In the genomic region with DNA sequence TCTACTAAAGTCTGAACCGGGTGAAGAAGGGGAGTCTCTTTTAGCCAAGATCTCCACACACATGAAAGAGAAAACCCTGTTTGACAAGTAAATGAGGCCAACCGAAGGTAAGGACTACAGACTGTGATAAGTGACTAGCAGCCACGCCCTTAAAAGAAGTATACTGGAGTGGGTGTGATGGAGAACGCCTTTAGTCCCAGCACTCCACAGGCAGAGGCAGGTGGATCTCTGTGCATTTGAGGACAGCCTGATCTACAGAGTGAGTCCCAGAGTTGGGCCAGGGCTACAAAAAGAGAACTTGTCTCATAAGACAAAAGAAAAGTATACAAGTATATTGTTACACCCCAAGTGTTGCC, we compare ENCODE assay signal across 24 mouse cellular contexts. TPM values are rescaled to one million over a fixed set of nuclear protein-coding genes. Genes with fewer than 3 reads are reported as not detected.
DNase-seq lines count a peak whose midpoint lies in the region; ATAC-seq lines count a peak whose summit lies in the region.
"Had no signal": no experiment of that assay in that cellular context is flagged by ENCODE, and none has a peak within 500 bp of the region (broad histone marks: within the 10 kb centered on the region; RNA-seq: fewer than 3 reads in every experiment).

No protein-coding gene starts in this region.

- 68% methylated on average over 4 of the region's 4 CpGs for WGBS in limb, embryonic 13.5 days
- WGBS in limb, embryonic 10.5 days = 78% methylated on average over 4 of the region's 4 CpGs
- 24% methylated on average over 4 of the region's 4 CpGs for WGBS in liver, embryonic 12.5 days (ENCODE audit: insufficient replicate concordance)
- WGBS in liver, embryonic 16.5 days (ENCODE audit: insufficient replicate concordance) = 34% methylated on average over 4 of the region's 4 CpGs

- no peaks in the 10 kb centered on the region for H3K27me3 ChIP-seq in limb, embryonic 13.5 days
- H3K27me3 ChIP-seq in limb, embryonic 10.5 days (ENCODE audit: low read depth, poor library complexity, severe bottlenecking) = 0 out of 2 replicates have a peak, but pooled peaks cover 3% of the 10 kb centered on the region
- H3K27me3 ChIP-seq in liver, embryonic 12.5 days (replicated peaks) = peaks cover 8% of the 10 kb centered on the region; the same call in 1 of the 2 replicates
- no peaks in the 10 kb centered on the region for H3K27me3 ChIP-seq in liver, embryonic 16.5 days (ENCODE audit: control insufficient read depth, insufficient read depth, low read depth, low read length)
- H3K27me3 ChIP-seq: embryonic facial prominence, embryonic 15.5 days; heart, embryonic 15.5 days had no signal

- H3K9me3 ChIP-seq in limb, embryonic 13.5 days = no peaks in the 10 kb centered on the region
- H3K9me3 ChIP-seq in limb, embryonic 10.5 days (replicated peaks) = no peaks in the 10 kb centered on the region
- H3K9me3 ChIP-seq in liver, embryonic 12.5 days (replicated peaks) = no peaks in the 10 kb centered on the region
- no peaks in the 10 kb centered on the region for H3K9me3 ChIP-seq in liver, embryonic 16.5 days (replicated peaks; ENCODE audit: control insufficient read depth, low read length)
- H3K9me3 ChIP-seq: embryonic facial prominence, embryonic 15.5 days; forebrain, embryonic 12.5 days; G1E; heart, embryonic 15.5 days; hindbrain, embryonic 13.5 days had no signal

- H3K9ac ChIP-seq in limb, embryonic 13.5 days = no peak overlapping the region
- H3K9ac ChIP-seq in liver, embryonic 12.5 days = no peak overlapping the region
- H3K9ac ChIP-seq in liver, embryonic 16.5 days (ENCODE audit: low read depth, low read length) = no peak overlapping the region
- H3K9ac ChIP-seq: embryonic facial prominence, embryonic 15.5 days; forebrain, embryonic 12.5 days; heart, embryonic 15.5 days; hindbrain, embryonic 13.5 days had no signal

- no peak overlapping the region for H3K4me2 ChIP-seq in limb, embryonic 13.5 days (replicated peaks)
- peak overlapping the region; percentile 39 for H3K4me2 ChIP-seq in liver, embryonic 12.5 days
- H3K4me2 ChIP-seq in liver, embryonic 16.5 days (ENCODE audit: low read depth, low read length) = peak overlapping the region; percentile 7; the same call in 1 of the 2 replicates
- H3K4me2 ChIP-seq: embryonic facial prominence, embryonic 15.5 days; forebrain, embryonic 12.5 days; heart, embryonic 11.5 days; heart, embryonic 15.5 days; hindbrain, embryonic 13.5 days had no signal

- no peak overlapping the region for H3K4me3 ChIP-seq in limb, embryonic 13.5 days
- no peak overlapping the region for H3K4me3 ChIP-seq in limb, embryonic 10.5 days
- no peak overlapping the region for H3K4me3 ChIP-seq in liver, embryonic 12.5 days
- H3K4me3 ChIP-seq in liver, embryonic 16.5 days (ENCODE audit: low read depth, low read length) = no peak overlapping the region
- H3K4me3 ChIP-seq: embryonic facial prominence, embryonic 15.5 days; forebrain, embryonic 12.5 days; heart, adult 2 months; heart, embryonic 15.5 days; hindbrain, embryonic 13.5 days had no signal

- peaks cover 41% of the 10 kb centered on the region for H3K4me1 ChIP-seq in limb, embryonic 13.5 days
- peaks cover 13% of the 10 kb centered on the region for H3K4me1 ChIP-seq in limb, embryonic 10.5 days
- H3K4me1 ChIP-seq in liver, embryonic 12.5 days = peaks cover 44% of the 10 kb centered on the region
- peaks cover 26% of the 10 kb centered on the region for H3K4me1 ChIP-seq in liver, embryonic 16.5 days (ENCODE audit: control insufficient read depth, low read depth, low read length)

- no peak for ATAC-seq in limb, embryonic 13.5 days (ENCODE audit: low FRiP score, low read depth)
- peak; percentile 51; the same call in 1 of the 2 replicates for ATAC-seq in liver, embryonic 12.5 days
- peak; percentile 35; the same call in 1 of the 2 replicates for ATAC-seq in liver, embryonic 16.5 days (ENCODE audit: low read depth)
- ATAC-seq: CD4-positive, CD25-positive, alpha-beta regulatory T cell, adult 4 months; forebrain, embryonic 16.5 days; hindbrain, postnatal 0 days had no signal

- no peaks in the 10 kb centered on the region for H3K36me3 ChIP-seq in limb, embryonic 13.5 days
- no peaks in the 10 kb centered on the region for H3K36me3 ChIP-seq in limb, embryonic 10.5 days
- H3K36me3 ChIP-seq in liver, embryonic 12.5 days = no peaks in the 10 kb centered on the region
- H3K36me3 ChIP-seq in liver, embryonic 16.5 days (ENCODE audit: control insufficient read depth, insufficient read depth) = no peaks in the 10 kb centered on the region
- H3K36me3 ChIP-seq: embryonic facial prominence, embryonic 15.5 days; forebrain, embryonic 12.5 days; heart, embryonic 15.5 days; hindbrain, embryonic 13.5 days had no signal

- H3K27ac ChIP-seq in limb, embryonic 13.5 days = peak overlapping the region; percentile 28; the same call in 1 of the 2 replicates
- H3K27ac ChIP-seq in limb, embryonic 10.5 days = no peak overlapping the region
- no peak overlapping the region for H3K27ac ChIP-seq in liver, embryonic 12.5 days
- H3K27ac ChIP-seq in liver, embryonic 16.5 days (ENCODE audit: low read length) = no peak overlapping the region
- H3K27ac ChIP-seq: embryonic facial prominence, embryonic 15.5 days; forebrain, embryonic 12.5 days; heart, adult 2 months; heart, embryonic 15.5 days; hindbrain, embryonic 13.5 days; hindbrain, postnatal 0 days had no signal

- DNase-seq in limb, embryonic 10.5 days (ENCODE audit: low spot score) = no peak
- DNase-seq in urinary bladder, adult 18-20 months (ENCODE audit: low spot score in 2 of 2) = no peak
- DNase-seq in cerebellum, adult 11-12 months = no peak
- no peak for DNase-seq in kidney, adult 9 months
- DNase-seq: adrenal gland, postnatal 10 days; B cell, adult 2 months; cerebellum, adult 2 months; cerebellum, postnatal 10 days; embryo, embryonic 11 days; gastrocnemius, postnatal 10 days; heart, adult 2 months; heart, postnatal 14 days had no signal

RNA-seq across cellular contexts. Expression of a gene that starts 6.7 kb away (rescaled TPM):
- polyA plus RNA-seq in limb, embryonic 13.5 days (2015; fragmentation: Nextera tagmentation; extraction: Ambion mirVana) = 2.1 and 2.6 TPM in 2 replicates
- 0.30 and 0.74 TPM in 2 replicates for polyA plus RNA-seq in limb, embryonic 10.5 days (2016; fragmentation: Nextera tagmentation; extraction: Ambion mirVana)
- 1.3 and 1.5 TPM in 2 replicates for polyA plus RNA-seq in liver, embryonic 12.5 days (2016; fragmentation: Nextera tagmentation; extraction: Ambion mirVana)
- 4.5 and 5.6 TPM in 2 replicates for polyA plus RNA-seq in liver, embryonic 16.5 days (2015; fragmentation: Nextera tagmentation; extraction: Ambion mirVana)

RNA-seq across cellular contexts. Expression of a gene that starts 33.9 kb away (rescaled TPM):
- 13.5 and 15.2 TPM in 2 replicates for polyA plus RNA-seq in limb, embryonic 13.5 days (2015; fragmentation: Nextera tagmentation; extraction: Ambion mirVana)
- 16.2 and 17.2 TPM in 2 replicates for polyA plus RNA-seq in limb, embryonic 10.5 days (2016; fragmentation: Nextera tagmentation; extraction: Ambion mirVana)
- 12.2 and 13.6 TPM in 2 replicates for polyA plus RNA-seq in liver, embryonic 12.5 days (2016; fragmentation: Nextera tagmentation; extraction: Ambion mirVana)
- polyA plus RNA-seq in liver, embryonic 16.5 days (2015; fragmentation: Nextera tagmentation; extraction: Ambion mirVana) = 6.0 and 6.2 TPM in 2 replicates
